Mouse (Mus musculus) erythroblast, embryonic 14.5 days (primary cell): ENCODE results near the gene Gbp6. TPM values are rescaled to one million over a fixed set of nuclear protein-coding genes. Genes with fewer than 3 reads are reported as not detected.
"Not testable (repeated sequence)": the region's sequence is repeated elsewhere in the genome, so short reads cannot be mapped to it uniquely, and the experiment has no call there.

Experiments
- H3K27me3 ChIP-seq: 2 replicates; pipeline ENCODE4 v1.6.1; 2012; ENCODE audit warnings: inconsistent platforms; ENCODE audit not compliant: control insufficient read depth
- H3K36me3 ChIP-seq: 2 replicates; pipeline ENCODE4 v1.6.1; 2012; ENCODE audit warnings: mild to moderate bottlenecking, inconsistent platforms; ENCODE audit not compliant: control insufficient read depth
- H3K4me1 ChIP-seq: 2 replicates; pipeline ENCODE4 v1.6.1; 2012; ENCODE audit warnings: inconsistent platforms; ENCODE audit not compliant: control insufficient read depth
- H3K4me3 ChIP-seq: replicated peaks from 2 replicates; pipeline ENCODE3; 2012; ENCODE audit warnings: moderate library complexity, mild to moderate bottlenecking, inconsistent platforms
- H3K9me3 ChIP-seq: 2 replicates; pipeline ENCODE4 v1.6.1; 2012; ENCODE audit warnings: low read length, inconsistent platforms, mixed read lengths; ENCODE audit not compliant: control insufficient read depth
- GATA1 ChIP-seq: IDR thresholded peaks from 2 replicates; pipeline ENCODE4 v1.6.1; 2012; ENCODE audit warnings: low read length, inconsistent platforms, mixed read lengths
- TAL1 ChIP-seq: IDR thresholded peaks from 3 replicates; pipeline ENCODE4 v1.6.1; 2012; ENCODE audit warnings: low read length, inconsistent platforms, mixed read lengths
- polyA plus RNA-seq: library from polyadenylated mRNA; stranded (reverse); fragments of >175 nt; gene quantifications from 2 replicates; pipeline ENCODE4 v1.2.3, GENCODE M21; 2012

Gene Gbp6
- not detected in 2 replicates for polyA plus RNA-seq

GRCm38 (mm10) chr5:105293226-105294165, at the start of gene Gbp6, which contains the start of gene Gm43302:
TSS of gene Gbp6 (minus strand) at chr5:105293698.
TSS of gene Gm43302 (minus strand) at chr5:105293695.
- not testable (repeated sequence) for H3K4me3 ChIP-seq, H3K36me3 ChIP-seq, H3K9me3 ChIP-seq, H3K27me3 ChIP-seq, H3K4me1 ChIP-seq

- Histone ChIP-seq H3K27me3 (no peaks in the 10 kb centered on the region), H3K9me3 (no peaks in the 10 kb centered on the region), H3K4me1 (no peaks in the 10 kb centered on the region), H3K4me3 (no peak overlapping the region), H3K36me3 (no peaks in the 10 kb centered on the region)
- TF ChIP-seq GATA1 (no peak), TAL1 (no peak)
These were observed 47.8 kb upstream of the Gbp6 start for GRCm38 (mm10) chr5:105341281-105341680.

- H3K36me3 ChIP-seq: no peaks in the 10 kb centered on the region
- no peaks in the 10 kb centered on the region for H3K27me3 ChIP-seq
- H3K4me1 ChIP-seq: no peaks in the 10 kb centered on the region
- H3K9me3 ChIP-seq: no peaks in the 10 kb centered on the region
- TF ChIP-seq GATA1 (no peak), TAL1 (no peak)
- no peak overlapping the region for H3K4me3 ChIP-seq
These were observed 29.0 kb upstream of the Gbp6 start for GRCm38 (mm10) chr5:105322543-105322942.

- Histone ChIP-seq H3K4me1 (no peaks in the 10 kb centered on the region), H3K27me3 (no peaks in the 10 kb centered on the region), H3K9me3 (no peaks in the 10 kb centered on the region), H3K4me3 (no peak overlapping the region), H3K36me3 (no peaks in the 10 kb centered on the region)
- TF ChIP-seq TAL1 (no peak), GATA1 (no peak)
These were observed 17.4 kb upstream of the Gbp6 start for GRCm38 (mm10) chr5:105310941-105311340.

- not testable (repeated sequence) for H3K4me3 ChIP-seq, H3K36me3 ChIP-seq, H3K4me1 ChIP-seq, H3K9me3 ChIP-seq, H3K27me3 ChIP-seq
These were observed 15.7 kb upstream of the Gbp6 start for GRCm38 (mm10) chr5:105309148-105309547.

GRCm38 (mm10) chr5:105306946-105307345, 13.4 kb upstream of the Gbp6 start:
- H3K36me3 ChIP-seq, H3K4me3 ChIP-seq, H3K4me1 ChIP-seq, H3K27me3 ChIP-seq, H3K9me3 ChIP-seq: not testable (repeated sequence)

GRCm38 (mm10) chr5:105306159-105306581, 12.7 kb upstream of the Gbp6 start:
- no peak for TF ChIP-seq GATA1
- no peak for TF ChIP-seq TAL1
- no peaks in the 10 kb centered on the region for H3K27me3 ChIP-seq
- H3K4me3 ChIP-seq: no peak overlapping the region
- H3K4me1 ChIP-seq: no peaks in the 10 kb centered on the region
- no peaks in the 10 kb centered on the region for H3K36me3 ChIP-seq
- H3K9me3 ChIP-seq: no peaks in the 10 kb centered on the region

- H3K27me3 ChIP-seq, H3K4me1 ChIP-seq, H3K4me3 ChIP-seq, H3K9me3 ChIP-seq, H3K36me3 ChIP-seq: not testable (repeated sequence)
These were observed 12.2 kb upstream of the Gbp6 start for GRCm38 (mm10) chr5:105305671-105306070.

GRCm38 (mm10) chr5:105301963-105302362, 8.5 kb upstream of the Gbp6 start:
- H3K9me3 ChIP-seq: no peaks in the 10 kb centered on the region
- H3K4me1 ChIP-seq: no peaks in the 10 kb centered on the region
- TF ChIP-seq GATA1: no peak
- no peak for TF ChIP-seq TAL1

GRCm38 (mm10) chr5:105301531-105301930, 8.0 kb upstream of the Gbp6 start:
- Histone ChIP-seq H3K4me1 (no peaks in the 10 kb centered on the region), H3K9me3 (no peaks in the 10 kb centered on the region), H3K27me3 (no peaks in the 10 kb centered on the region), H3K4me3 (no peak overlapping the region), H3K36me3 (no peaks in the 10 kb centered on the region)
- TF ChIP-seq TAL1: no peak
- no peak for TF ChIP-seq GATA1

More at GRCm38 (mm10) chr5:105301963-105302362, 8.5 kb upstream of the Gbp6 start:
- Histone ChIP-seq H3K4me3 (no peak overlapping the region), H3K36me3 (no peaks in the 10 kb centered on the region), H3K27me3 (no peaks in the 10 kb centered on the region)
